Mouse (Mus musculus): Measurements from ENCODE around the gene Dnajb4.

- no peak for TF ChIP-seq CTCF (IDR thresholded peaks at IDR 0.05; ENCODE audit: low read depth)
- no peak for TF ChIP-seq EP300 (IDR thresholded peaks at IDR 0.05; ENCODE audit: low read depth)
Measured at GRCm38 (mm10) chr3:152235805-152236204, 25.7 kb upstream of the Dnajb4 start.

Measured in liver, postnatal 0 days (tissue).